Mouse (Mus musculus) testis, adult 2 months (tissue): ENCODE data around the gene Safb2.

Source experiments
- CTCF ChIP-seq: fragments of 200-500 bp; IDR thresholded peaks from 2 replicates; pipeline ENCODE4 v1.5.1; 2012; ENCODE audit warnings: low read depth, mild to moderate bottlenecking, inconsistent platforms, low read length, moderate library complexity; ENCODE audit not compliant: control insufficient read depth, insufficient read depth, insufficient replicate concordance
- POLR2A ChIP-seq: fragments of 200-500 bp; IDR thresholded peaks from 2 replicates; pipeline ENCODE4 v1.6.1; 2012; ENCODE audit warnings: low read depth, mild to moderate bottlenecking, inconsistent platforms, low read length, moderate library complexity; ENCODE audit not compliant: control insufficient read depth

GRCm38 (mm10) chr17:56548605-56549105 is 35.7 kb downstream of the Safb2 start:
- TF ChIP-seq POLR2A: no peak
- no peak for TF ChIP-seq CTCF
